Mouse (Mus musculus): ENCODE measurements around the gene Cops8.

GRCm38 (mm10) chr1:90662491-90662890 is 59.7 kb downstream of the Cops8 start:
- TF ChIP-seq CTCF (IDR thresholded peaks at IDR 0.05; ENCODE audit: low read depth) (no peak), EP300 (IDR thresholded peaks at IDR 0.05; ENCODE audit: low read depth) (no peak)
